Mouse (Mus musculus): ENCODE results near the gene Spata2. TPM values are rescaled to one million over a fixed set of nuclear protein-coding genes. Genes with fewer than 3 reads are reported as not detected.

The Spata2 gene
- polyA plus RNA-seq, 1 experiment from 2014 or later, result 25.7 TPM

- H3K4me1 ChIP-seq, result peaks cover 4% of the 10 kb centered on the region; the same call in 1 of the 2 replicates
- 21% methylated on average over 13 of the region's 13 CpGs for WGBS
These were observed 39.4 kb upstream of the Spata2 start for GRCm38 (mm10) chr2:167532131-167532530.

DNA sequence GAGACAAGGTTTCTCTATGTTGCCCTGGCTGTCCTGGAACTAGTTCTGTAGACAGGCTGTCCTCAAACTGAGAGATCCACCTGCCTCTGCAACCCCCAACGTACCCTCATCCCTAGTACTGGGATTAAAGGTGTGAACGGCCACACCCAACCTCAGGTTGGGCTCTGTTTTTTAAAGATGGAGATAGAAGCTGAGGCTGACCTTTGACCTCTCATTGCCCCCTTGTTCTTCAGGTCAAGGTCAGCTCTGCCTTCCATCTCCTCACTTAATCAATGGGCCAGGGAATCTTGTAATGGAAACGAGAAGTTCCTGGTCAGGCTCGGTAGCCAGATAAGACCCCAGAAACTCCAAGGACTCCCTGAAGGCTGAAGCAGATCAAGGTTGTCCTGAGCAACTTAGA is 37.8 kb upstream of the Spata2 start:
- Histone ChIP-seq H3K4me1 (peaks cover 3% of the 10 kb centered on the region; the same call in 1 of the 2 replicates), H3K27ac (no peak overlapping the region), H3K27me3 (replicated peaks) (peaks cover 1% of the 10 kb centered on the region; the same call in 1 of the 2 replicates), H3K4me2 (replicated peaks) (no peak overlapping the region), H3K9ac (no peak overlapping the region), H3K4me3 (no peak overlapping the region), H3K9me3 (no peaks in the 10 kb centered on the region), H3K36me3 (no peaks in the 10 kb centered on the region)
- 73% methylated on average over 4 of the region's 4 CpGs for WGBS
- no peak for ATAC-seq (ENCODE audit: low FRiP score, low read depth)

More at GRCm38 (mm10) chr2:167532131-167532530, 39.4 kb upstream of the Spata2 start:
- Histone ChIP-seq H3K4me2 (replicated peaks) (no peak overlapping the region), H3K9me3 (no peaks in the 10 kb centered on the region), H3K36me3 (no peaks in the 10 kb centered on the region), H3K9ac (no peak overlapping the region), H3K27me3 (replicated peaks) (peaks cover 17% of the 10 kb centered on the region), H3K4me3 (no peak overlapping the region), H3K27ac (no peak overlapping the region)
- no peak for ATAC-seq (ENCODE audit: low FRiP score, low read depth)

DNA sequence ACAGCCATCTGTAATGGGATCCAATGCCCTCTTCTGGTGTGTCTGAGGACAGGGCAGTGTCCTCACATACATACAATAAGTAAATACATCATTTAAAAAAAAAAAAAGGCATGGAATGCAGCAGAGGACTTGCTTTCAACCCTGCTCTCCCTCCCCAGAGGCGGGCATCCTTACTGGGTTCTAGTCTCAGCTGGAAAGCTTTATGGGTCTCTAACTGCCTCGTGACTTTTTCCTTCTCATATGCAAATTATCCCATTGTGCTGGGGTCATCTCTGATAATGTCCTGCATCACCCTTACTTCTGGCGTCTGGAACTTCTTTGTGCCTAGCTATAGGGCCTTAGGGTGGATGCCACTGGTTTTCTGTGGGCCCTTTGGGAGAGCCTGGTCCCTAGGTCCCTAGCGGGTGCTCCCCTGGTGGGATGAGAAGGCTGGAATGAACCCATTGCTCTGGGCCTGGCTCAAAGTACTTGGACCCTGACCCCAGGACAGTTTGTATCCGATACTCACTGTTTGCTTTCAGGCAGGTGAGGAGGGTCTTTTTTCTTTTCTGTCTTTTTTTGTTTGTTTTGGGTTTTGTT is 37.3 kb upstream of the Spata2 start:
- H3K36me3 ChIP-seq, result no peaks in the 10 kb centered on the region
- peaks cover 3% of the 10 kb centered on the region; the same call in 1 of the 2 replicates for H3K4me1 ChIP-seq
- no peak overlapping the region for H3K4me3 ChIP-seq
- WGBS, result 15% methylated on average over 5 of the region's 5 CpGs
- ATAC-seq (ENCODE audit: low FRiP score, low read depth), result 0 out of 2 replicates have a peak, but pooled peaks have one; percentile 21
- H3K9me3 ChIP-seq, result no peaks in the 10 kb centered on the region
- H3K27me3 ChIP-seq (replicated peaks), result no peaks in the 10 kb centered on the region; the same call in 1 of the 2 replicates
- H3K4me2 ChIP-seq (replicated peaks), result no peak overlapping the region
- H3K9ac ChIP-seq, result no peak overlapping the region
- no peak overlapping the region for H3K27ac ChIP-seq

- WGBS, result 12% methylated on average over 5 of the region's 5 CpGs
- Histone ChIP-seq H3K9me3 (no peaks in the 10 kb centered on the region), H3K4me2 (replicated peaks) (no peak overlapping the region), H3K27ac (no peak overlapping the region), H3K27me3 (replicated peaks) (no peaks in the 10 kb centered on the region), H3K4me3 (no peak overlapping the region), H3K36me3 (no peaks in the 10 kb centered on the region), H3K4me1 (peaks cover 3% of the 10 kb centered on the region; the same call in 1 of the 2 replicates), H3K9ac (no peak overlapping the region)
- ATAC-seq (ENCODE audit: low FRiP score, low read depth), result no peak
These were observed 35.6 kb upstream of the Spata2 start for GRCm38 (mm10) chr2:167528278-167528677.

DNA sequence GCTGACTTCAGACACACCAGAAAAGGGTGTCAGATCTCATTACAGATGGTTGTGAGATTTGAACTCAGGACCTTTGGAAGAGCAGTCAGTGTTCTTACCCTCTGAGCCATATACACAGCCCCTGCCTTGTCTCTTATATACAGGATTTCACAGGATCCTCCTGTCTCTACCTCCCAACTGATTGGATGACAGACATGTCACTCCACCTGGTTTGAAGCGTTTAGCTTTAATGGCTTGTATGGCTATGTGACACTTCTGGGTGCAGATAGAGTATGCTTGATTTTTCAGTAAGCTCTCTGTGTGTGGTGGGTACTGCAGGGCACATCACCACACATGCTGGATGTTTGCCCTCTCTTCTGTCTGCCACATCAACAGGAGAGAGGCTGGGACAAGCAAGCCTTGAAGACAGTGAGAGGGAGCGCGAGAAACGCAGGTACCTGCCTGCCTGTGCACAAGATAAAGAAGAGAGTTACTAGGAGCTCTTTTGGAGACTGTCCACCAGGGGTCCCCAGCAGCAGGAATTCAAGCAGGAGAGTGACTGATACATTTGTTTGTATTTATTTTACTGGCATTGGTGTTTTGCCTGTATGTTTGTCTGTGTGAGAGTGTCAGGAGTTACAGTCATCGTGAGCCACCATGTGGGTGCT is 27.0 kb upstream of the Spata2 start:
- H3K9me3 ChIP-seq, result no peaks in the 10 kb centered on the region
- no peak overlapping the region for H3K4me3 ChIP-seq
- no peak overlapping the region for H3K9ac ChIP-seq
- H3K36me3 ChIP-seq, result peaks cover 51% of the 10 kb centered on the region
- no peak overlapping the region for H3K27ac ChIP-seq
- 82% methylated on average over 5 of the region's 5 CpGs for WGBS
- no peaks in the 10 kb centered on the region for H3K27me3 ChIP-seq (replicated peaks)
- no peak for ATAC-seq (ENCODE audit: low FRiP score, low read depth)
- no peaks in the 10 kb centered on the region for H3K4me1 ChIP-seq
- H3K4me2 ChIP-seq (replicated peaks), result no peak overlapping the region

- no peak overlapping the region for H3K9ac ChIP-seq
- ATAC-seq (ENCODE audit: low FRiP score, low read depth), result no peak
- H3K27ac ChIP-seq, result no peak overlapping the region
- no peaks in the 10 kb centered on the region for H3K27me3 ChIP-seq (replicated peaks)
- no peak overlapping the region for H3K4me2 ChIP-seq (replicated peaks)
- H3K4me1 ChIP-seq, result no peaks in the 10 kb centered on the region
- no peaks in the 10 kb centered on the region for H3K9me3 ChIP-seq
- WGBS, result 90% methylated on average over 5 of the region's 5 CpGs
- peaks cover 90% of the 10 kb centered on the region for H3K36me3 ChIP-seq
- H3K4me3 ChIP-seq, result no peak overlapping the region
These were observed 23.0 kb upstream of the Spata2 start for GRCm38 (mm10) chr2:167515688-167516087.

GRCm38 (mm10) chr2:167514641-167515040 is 22.0 kb upstream of the Spata2 start:
- 95% methylated on average over 4 of the region's 4 CpGs for WGBS
- Histone ChIP-seq H3K27me3 (replicated peaks) (no peaks in the 10 kb centered on the region), H3K4me3 (no peak overlapping the region), H3K9me3 (no peaks in the 10 kb centered on the region), H3K4me2 (replicated peaks) (no peak overlapping the region), H3K4me1 (no peaks in the 10 kb centered on the region), H3K27ac (no peak overlapping the region), H3K9ac (no peak overlapping the region), H3K36me3 (peaks cover 92% of the 10 kb centered on the region)
- no peak for ATAC-seq (ENCODE audit: low FRiP score, low read depth)

DNA sequence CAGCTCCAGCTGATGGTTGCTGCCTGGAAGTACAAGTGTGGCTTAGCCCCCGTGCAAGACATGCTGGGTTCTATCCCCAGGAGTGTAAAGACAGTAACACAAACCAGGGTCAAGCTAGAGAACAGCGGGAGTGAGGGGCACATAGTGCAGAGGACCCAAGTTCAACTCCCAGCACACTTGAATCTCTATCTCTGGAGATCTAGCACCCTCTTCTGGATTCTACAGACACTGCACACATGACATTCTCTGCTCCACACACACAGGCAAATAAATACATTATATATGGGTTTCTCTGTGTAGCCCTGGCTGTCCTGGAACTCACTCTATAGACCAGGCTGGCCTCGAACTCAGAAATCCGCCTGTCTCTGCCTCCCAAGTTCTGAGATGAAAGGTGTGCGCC is 20.3 kb upstream of the Spata2 start:
- 93% methylated on average over 5 of the region's 5 CpGs for WGBS

DNA sequence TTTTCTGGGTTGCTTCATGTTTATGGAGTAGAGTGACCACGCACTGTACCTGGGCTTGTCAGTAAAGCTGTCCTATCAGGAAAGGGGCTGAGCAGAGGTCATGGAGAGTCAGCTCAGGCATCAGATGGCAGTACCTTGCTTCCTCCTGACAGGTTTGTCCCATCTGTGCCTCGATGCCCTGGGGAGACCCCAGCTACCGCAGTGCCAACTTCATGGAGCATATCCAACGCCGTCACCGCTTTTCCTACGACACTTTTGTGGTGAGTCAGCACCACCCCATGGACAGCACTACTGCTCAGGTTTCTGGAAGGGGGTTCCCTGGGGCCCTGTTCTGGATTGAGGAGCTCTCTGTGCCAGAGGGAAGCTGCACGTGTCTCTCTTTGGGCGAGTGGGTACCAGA is 19.7 kb upstream of the Spata2 start:
- no peaks in the 10 kb centered on the region for H3K27me3 ChIP-seq (replicated peaks)
- 94% methylated on average over 9 of the region's 9 CpGs for WGBS
- H3K4me2 ChIP-seq (replicated peaks), result no peak overlapping the region
- no peak overlapping the region for H3K27ac ChIP-seq
- peaks cover 96% of the 10 kb centered on the region for H3K36me3 ChIP-seq
- H3K4me3 ChIP-seq, result no peak overlapping the region
- no peaks in the 10 kb centered on the region for H3K9me3 ChIP-seq
- no peak for ATAC-seq (ENCODE audit: low FRiP score, low read depth)
- no peak overlapping the region for H3K9ac ChIP-seq
- H3K4me1 ChIP-seq, result no peaks in the 10 kb centered on the region

More for the DNA sequence above, 20.3 kb upstream of the Spata2 start:
- H3K9ac ChIP-seq, result no peak overlapping the region
- H3K4me2 ChIP-seq (replicated peaks), result no peak overlapping the region
- H3K9me3 ChIP-seq, result no peaks in the 10 kb centered on the region
- no peak for ATAC-seq (ENCODE audit: low FRiP score, low read depth)
- H3K36me3 ChIP-seq, result peaks cover 96% of the 10 kb centered on the region
- H3K4me3 ChIP-seq, result no peak overlapping the region
- no peaks in the 10 kb centered on the region for H3K27me3 ChIP-seq (replicated peaks)
- H3K4me1 ChIP-seq, result no peaks in the 10 kb centered on the region
- no peak overlapping the region for H3K27ac ChIP-seq

- H3K27ac ChIP-seq, result no peak overlapping the region
- 89% methylated on average over 3 of the region's 3 CpGs for WGBS
These were observed 17.8 kb upstream of the Spata2 start for GRCm38 (mm10) chr2:167510485-167510884.

GRCm38 (mm10) chr2:167508569-167508968 is 15.9 kb upstream of the Spata2 start:
- no peak for ATAC-seq (ENCODE audit: low FRiP score, low read depth)
- Histone ChIP-seq H3K27me3 (replicated peaks) (no peaks in the 10 kb centered on the region), H3K4me2 (replicated peaks) (no peak overlapping the region), H3K9ac (no peak overlapping the region), H3K4me3 (no peak overlapping the region), H3K4me1 (peaks cover 27% of the 10 kb centered on the region), H3K9me3 (no peaks in the 10 kb centered on the region), H3K36me3 (peaks cover 66% of the 10 kb centered on the region), H3K27ac (no peak overlapping the region)
- WGBS, result 98% methylated on average over 4 of the region's 4 CpGs

More at GRCm38 (mm10) chr2:167510485-167510884, 17.8 kb upstream of the Spata2 start:
- Histone ChIP-seq H3K9me3 (no peaks in the 10 kb centered on the region), H3K4me1 (peaks cover 12% of the 10 kb centered on the region), H3K36me3 (peaks cover 85% of the 10 kb centered on the region), H3K9ac (no peak overlapping the region), H3K27me3 (replicated peaks) (no peaks in the 10 kb centered on the region), H3K4me3 (no peak overlapping the region), H3K4me2 (replicated peaks) (no peak overlapping the region)
- ATAC-seq (ENCODE audit: low FRiP score, low read depth), result no peak

- H3K4me1 ChIP-seq, result peaks cover 30% of the 10 kb centered on the region
These were observed 15.2 kb upstream of the Spata2 start for GRCm38 (mm10) chr2:167507719-167508385.

More at GRCm38 (mm10) chr2:167507719-167508385, 15.2 kb upstream of the Spata2 start:
- Histone ChIP-seq H3K9ac (no peak overlapping the region), H3K36me3 (peaks cover 59% of the 10 kb centered on the region), H3K27ac (no peak overlapping the region), H3K4me2 (replicated peaks) (no peak overlapping the region), H3K27me3 (replicated peaks) (no peaks in the 10 kb centered on the region; the same call in 1 of the 2 replicates), H3K9me3 (no peaks in the 10 kb centered on the region), H3K4me3 (no peak overlapping the region)
- 88% methylated on average over 3 of the region's 3 CpGs for WGBS
- no peak for ATAC-seq (ENCODE audit: low FRiP score, low read depth)

All from neural tube, embryonic 12.5 days (tissue).